Mouse (Mus musculus) embryonic facial prominence, embryonic 14.5 days (tissue): Measurements from ENCODE around the gene Elp5. TPM values are rescaled to one million over a fixed set of nuclear protein-coding genes. Genes with fewer than 3 reads are reported as not detected.

Experiments
- ATAC-seq: fragments of 200-750 bp; cut with Nextera tagmentation; 2 replicates; pipeline ENCODE4 v1.8.0; 2017; ENCODE audit warnings: low read depth, moderate number of reproducible peaks, moderate TSS enrichment
- DNase-seq: peaks from one replicate; pipeline ENCODE4 v3.0.0-alpha.2; 2015; ENCODE audit warnings: low spot score
- H3K27ac ChIP-seq: fragments of 300-500 bp; sonication (generic); replicated peaks from 2 replicates; pipeline ENCODE4 v1.5.1; 2014; ENCODE audit warnings: low read depth, mild to moderate bottlenecking, low read length, moderate library complexity
- H3K27me3 ChIP-seq: fragments of 300-500 bp; sonication (generic); replicated peaks from 2 replicates; pipeline ENCODE4 v1.6.1; 2014; ENCODE audit warnings: low read length; ENCODE audit not compliant: control insufficient read depth, insufficient read depth
- H3K36me3 ChIP-seq: fragments of 300-500 bp; sonication (generic); 2 replicates; pipeline ENCODE4 v1.6.1; 2014; ENCODE audit warnings: low read length, mixed read lengths; ENCODE audit not compliant: control insufficient read depth, insufficient read depth
- H3K4me1 ChIP-seq: fragments of 300-500 bp; sonication (generic); 2 replicates; pipeline ENCODE4 v1.6.1; 2014; ENCODE audit warnings: antibody characterized with exemption, low read length; ENCODE audit not compliant: control insufficient read depth, insufficient read depth
- H3K4me2 ChIP-seq: fragments of 300-500 bp; sonication (generic); 2 replicates; pipeline ENCODE4 v1.6.1; 2014; ENCODE audit warnings: low read depth, mild to moderate bottlenecking, low read length, moderate library complexity, mixed read lengths
- H3K4me3 ChIP-seq: fragments of 300-500 bp; sonication (generic); 2 replicates; pipeline ENCODE4 v1.5.1; 2014; ENCODE audit warnings: low read depth, mild to moderate bottlenecking, low read length
- H3K9ac ChIP-seq: fragments of 300-500 bp; sonication (generic); 2 replicates; pipeline ENCODE4 v1.6.1; 2014; ENCODE audit warnings: low read depth, mild to moderate bottlenecking, low read length, moderate library complexity, mixed read lengths
- H3K9me3 ChIP-seq: fragments of 300-500 bp; sonication (generic); 2 replicates; pipeline ENCODE4 v1.6.1; 2016; ENCODE audit warnings: low read length; ENCODE audit not compliant: control insufficient read depth
- WGBS: fragments of 180-500 bp; shearing (Covaris S2); extraction: QIAGEN DNeasy Blood & Tissue Kit; methylation state at CpG from one replicate; pipeline ENCODE4 v1.1.7; 2014; 5-methylcytosine and 5-hydroxymethylcytosine counted together
- microRNA counts: library from miRNA; unstranded; fragments of <30 nt; microRNA quantifications from one replicate; lab custom pipeline; 2017
- microRNA-seq: library from miRNA; unstranded; fragments of <30 nt; microRNA quantifications from one replicate; pipeline ENCODE4, GENCODE M21; 2016; ENCODE audit warnings: borderline number of aligned reads
- polyA plus RNA-seq: library from polyadenylated mRNA; unstranded; fragments of >200 nt; fragmentation: Nextera tagmentation; extraction: Ambion mirVana; gene quantifications from 2 replicates; pipeline ENCODE4 v1.2.1, GENCODE M21; 2014

The Elp5 gene
- polyA plus RNA-seq, 1 experiment from 2014 or later = 109 TPM

GRCm38 (mm10) chr11:69922012-69922756, 60.1 kb downstream of the Elp5 start:
- H3K27me3 ChIP-seq = no peaks in the 10 kb centered on the region
- H3K4me2 ChIP-seq = peak overlapping the region; percentile 70
- peak overlapping the region; percentile 94 for H3K4me3 ChIP-seq
- DNase-seq (no peak), ATAC-seq (no peak; the same call in 1 of the 2 replicates)
- no peaks in the 10 kb centered on the region for H3K9me3 ChIP-seq
- whole genome bisulfite sequencing = 3% methylated on average over 12 of the region's 12 CpGs
- H3K36me3 ChIP-seq = peaks cover 23% of the 10 kb centered on the region
- H3K4me1 ChIP-seq = peaks cover 13% of the 10 kb centered on the region
- H3K27ac ChIP-seq = peak overlapping the region; percentile 98
- peak overlapping the region; percentile 75 for H3K9ac ChIP-seq

GRCm38 (mm10) chr11:69921114-69922011, 61.0 kb downstream of the Elp5 start, which contains the start of gene Eif5a:
TSS of gene Eif5a (minus strand) at chr11:69921958.
- DNase-seq = peak; percentile 100
- Histone ChIP-seq H3K4me1 (peaks cover 13% of the 10 kb centered on the region), H3K4me2 (peak within 1 kb of the TSS; percentile 75), H3K27ac (peak within 1 kb of the TSS; percentile 98), H3K36me3 (peaks cover 31% of the 10 kb centered on the region), H3K27me3 (no peaks in the 10 kb centered on the region), H3K9me3 (no peaks in the 10 kb centered on the region), H3K4me3 (peak within 1 kb of the TSS; percentile 94), H3K9ac (peak within 1 kb of the TSS; percentile 99)
- WGBS = under 1% methylated on average over 50 of the region's 78 CpGs
- ATAC-seq = peak; percentile 96

GRCm38 (mm10) chr11:69920266-69921031, 61.9 kb downstream of the Elp5 start:
- Histone ChIP-seq H3K4me2 (peak overlapping the region; percentile 75), H3K9me3 (no peaks in the 10 kb centered on the region), H3K4me1 (peaks cover 13% of the 10 kb centered on the region), H3K27me3 (no peaks in the 10 kb centered on the region), H3K4me3 (peak overlapping the region; percentile 94), H3K9ac (peak overlapping the region; percentile 99), H3K36me3 (peaks cover 40% of the 10 kb centered on the region), H3K27ac (peak overlapping the region; percentile 96)
- 2% methylated on average over 13 of the region's 65 CpGs for WGBS
- DNase-seq (no peak), ATAC-seq (peak; percentile 2; the same call in 1 of the 2 replicates)

GRCm38 (mm10) chr11:69919661-69920265, 62.6 kb downstream of the Elp5 start:
- Histone ChIP-seq H3K9me3 (no peaks in the 10 kb centered on the region), H3K27me3 (no peaks in the 10 kb centered on the region), H3K4me2 (peak overlapping the region; percentile 75), H3K4me3 (peak overlapping the region; percentile 94), H3K27ac (peak overlapping the region; percentile 96), H3K4me1 (peaks cover 13% of the 10 kb centered on the region), H3K36me3 (peaks cover 47% of the 10 kb centered on the region), H3K9ac (peak overlapping the region; percentile 99)
- DNase-seq = peak; percentile 91
- WGBS = under 1% methylated on average over 17 of the region's 17 CpGs
- no peak; the same call in 1 of the 2 replicates for ATAC-seq

GRCm38 (mm10) chr11:69919053-69919452, 63.3 kb downstream of the Elp5 start:
- Histone ChIP-seq H3K9ac (peak overlapping the region; percentile 99), H3K27ac (peak overlapping the region; percentile 96), H3K4me1 (peaks cover 13% of the 10 kb centered on the region), H3K9me3 (no peaks in the 10 kb centered on the region), H3K36me3 (peaks cover 47% of the 10 kb centered on the region), H3K27me3 (no peaks in the 10 kb centered on the region), H3K4me3 (peak overlapping the region; percentile 94), H3K4me2 (peak overlapping the region; percentile 75)
- DNase-seq (no peak), ATAC-seq (no peak)
- 76% methylated on average over 9 of the region's 9 CpGs for WGBS

MicroRNA genes within 50 kb of the gene (microRNA counts, 519-probe panel; counts per million panel counts)
- microRNA mmu-miR-324-3p (lab: Ali Mortazavi, UCI) (19.3 counts per million), microRNA mmu-miR-324-5p (lab: Ali Mortazavi, UCI) (2,736 counts per million, percentile 58 among the panel's probes with 10 or more counts)

Small RNAs within 50 kb of the gene (microRNA-seq; reads per million reads assigned to microRNA genes)
- gene Gm44349 = not detected
- 2,202 reads per million, percentile 82 among the genes with 10 or more reads in this experiment for gene Mir324

Other genes with a start within 250 kb of the Elp5 start
- 39.3 and 39.7 TPM in 2 replicates for gene Polr2a, start 223.9 kb downstream of the Elp5 start, polyA plus RNA-seq
- gene Slc35g3, start 220.5 kb downstream of the Elp5 start, polyA plus RNA-seq = 0.12 TPM in 1 of 2 replicates, not detected in the other
- 3.5 and 3.9 TPM in 2 replicates for gene Zbtb4, start 216.6 kb downstream of the Elp5 start, polyA plus RNA-seq
- gene Chrnb1, start 186.6 kb downstream of the Elp5 start, polyA plus RNA-seq = 28.4 and 29.4 TPM in 2 replicates
- gene Fgf11, start 180.7 kb downstream of the Elp5 start, polyA plus RNA-seq = 2.3 and 3.3 TPM in 2 replicates
- 4.1 and 4.3 TPM in 2 replicates for gene Tmem102, start 176.9 kb downstream of the Elp5 start, polyA plus RNA-seq
- gene Gm39566, start 167.2 kb downstream of the Elp5 start, polyA plus RNA-seq = not detected in 2 replicates
- not detected in 2 replicates for gene Spem2, start 164.1 kb downstream of the Elp5 start, polyA plus RNA-seq
- gene Spem1, start 160.3 kb downstream of the Elp5 start, polyA plus RNA-seq = 0.26 TPM in 1 of 2 replicates, not detected in the other
- gene Nlgn2, start 144.7 kb downstream of the Elp5 start, polyA plus RNA-seq = 8.3 and 10.6 TPM in 2 replicates
- gene Tmem256, start 144.0 kb downstream of the Elp5 start, polyA plus RNA-seq = 379 and 388 TPM in 2 replicates
- 102 and 121 TPM in 2 replicates for gene Plscr3, start 136.1 kb downstream of the Elp5 start, polyA plus RNA-seq
- gene Tnk1, start 123.8 kb downstream of the Elp5 start, polyA plus RNA-seq = 3.2 and 3.7 TPM in 2 replicates
- not detected in 2 replicates for gene Tmem95, start 104.5 kb downstream of the Elp5 start, polyA plus RNA-seq
- gene Kctd11, start 101.1 kb downstream of the Elp5 start, polyA plus RNA-seq = 5.9 and 7.2 TPM in 2 replicates
- gene Acap1, start 87.0 kb downstream of the Elp5 start, polyA plus RNA-seq = 1.5 and 2.1 TPM in 2 replicates
- gene 2810408A11Rik, start 81.5 kb downstream of the Elp5 start, polyA plus RNA-seq = 5.7 and 8.3 TPM in 2 replicates
- 10.1 and 10.3 TPM in 2 replicates for gene Neurl4, start 81.4 kb downstream of the Elp5 start, polyA plus RNA-seq
- 55.0 and 57.2 TPM in 2 replicates for gene Gps2, start 68.6 kb downstream of the Elp5 start, polyA plus RNA-seq
- gene Eif5a, start 60.6 kb downstream of the Elp5 start, polyA plus RNA-seq = 1,503 and 1,606 TPM in 2 replicates
- 2.9 and 4.2 TPM in 2 replicates for gene Ybx2, start 46.7 kb downstream of the Elp5 start, polyA plus RNA-seq
- 16.9 and 20.8 TPM in 2 replicates for gene Slc2a4, start 34.3 kb downstream of the Elp5 start, polyA plus RNA-seq
- 22.3 and 23.7 TPM in 2 replicates for gene Cldn7, start 17.7 kb downstream of the Elp5 start, polyA plus RNA-seq
- 37.4 and 39.2 TPM in 2 replicates for gene Ctdnep1, start 1.4 kb downstream of the Elp5 start, polyA plus RNA-seq
- gene Gabarap, start 8.6 kb upstream of the Elp5 start, polyA plus RNA-seq = 577 and 590 TPM in 2 replicates
- 47.0 and 49.3 TPM in 2 replicates for gene Phf23, start 13.3 kb upstream of the Elp5 start, polyA plus RNA-seq
- 30.8 and 36.2 TPM in 2 replicates for gene Dvl2, start 18.1 kb upstream of the Elp5 start, polyA plus RNA-seq
- 90.0 and 95.5 TPM in 2 replicates for gene Acadvl, start 32.9 kb upstream of the Elp5 start, polyA plus RNA-seq
- gene Dlg4, start 34.4 kb upstream of the Elp5 start, polyA plus RNA-seq = 7.3 and 8.4 TPM in 2 replicates
- 2.0 and 2.2 TPM in 2 replicates for gene Asgr1, start 71.6 kb upstream of the Elp5 start, polyA plus RNA-seq
- gene Asgr2, start 110.1 kb upstream of the Elp5 start, polyA plus RNA-seq = 0.32 TPM in 1 of 2 replicates, not detected in the other
- 0.79 and 2.1 TPM in 2 replicates for gene Mgl2, start 147.8 kb upstream of the Elp5 start, polyA plus RNA-seq
- 1.5 and 2.3 TPM in 2 replicates for gene Clec10a, start 173.7 kb upstream of the Elp5 start, polyA plus RNA-seq
- 2.9 and 3.0 TPM in 2 replicates for gene Slc16a11, start 230.2 kb upstream of the Elp5 start, polyA plus RNA-seq
- gene Slc16a13, start 238.5 kb upstream of the Elp5 start, polyA plus RNA-seq = 4.2 and 5.8 TPM in 2 replicates
- gene Bcl6b, start 247.3 kb upstream of the Elp5 start, polyA plus RNA-seq = 11.6 and 13.0 TPM in 2 replicates